Mouse (Mus musculus): ENCODE data around the gene Agps. TPM values are rescaled to one million over a fixed set of nuclear protein-coding genes. Genes with fewer than 3 reads are reported as not detected.

Agps gene
- polyA plus RNA-seq, 1 experiment = 3.5 TPM

- Histone ChIP-seq H3K27ac (ENCODE audit: insufficient read depth, low read length) (no peak overlapping the region), H3K36me3 (ENCODE audit: control insufficient read depth, insufficient read depth, low read length) (no peaks in the 10 kb centered on the region), H3K4me3 (ENCODE audit: extremely low read depth, insufficient read depth, insufficient read length) (no peak overlapping the region), H3K4me1 (ENCODE audit: control insufficient read depth, insufficient read depth, insufficient read length) (peaks cover 2% of the 10 kb centered on the region; the same call in 1 of the 2 replicates), H3K27me3 (ENCODE audit: control insufficient read depth, insufficient read depth, low read length) (no peaks in the 10 kb centered on the region)
- TF ChIP-seq POLR2A (IDR thresholded peaks at IDR 0.05; ENCODE audit: low read depth, low read length) (no peak), CTCF (IDR thresholded peaks at IDR 0.05; ENCODE audit: extremely low read depth, insufficient read depth, insufficient read length, insufficient replicate concordance) (no peak)
- DNase-seq (ENCODE audit: low read depth in 1 of 2, low spot score in 2 of 2) = no peak
- WGBS = 79% methylated on average over 2 of the region's 2 CpGs
Observed at GRCm38 (mm10) chr2:75796181-75796580, 35.8 kb upstream of the Agps start.

GRCm38 (mm10) chr2:75798434-75798970 is 33.5 kb upstream of the Agps start:
- DNase-seq (ENCODE audit: low read depth in 1 of 2, low spot score in 2 of 2) = no peak
- no peaks in the 10 kb centered on the region for H3K36me3 ChIP-seq (ENCODE audit: control insufficient read depth, insufficient read depth, low read length)
- TF ChIP-seq POLR2A (IDR thresholded peaks at IDR 0.05; ENCODE audit: low read depth, low read length) (no peak), CTCF (IDR thresholded peaks at IDR 0.05; ENCODE audit: extremely low read depth, insufficient read depth, insufficient read length, insufficient replicate concordance) (no peak)
- H3K4me3 ChIP-seq (ENCODE audit: extremely low read depth, insufficient read depth, insufficient read length) = no peak overlapping the region
- no peak overlapping the region for H3K27ac ChIP-seq (ENCODE audit: insufficient read depth, low read length)
- WGBS = 81% methylated on average over 4 of the region's 4 CpGs
- H3K27me3 ChIP-seq (ENCODE audit: control insufficient read depth, insufficient read depth, low read length) = no peaks in the 10 kb centered on the region
- no peaks in the 10 kb centered on the region for H3K4me1 ChIP-seq (ENCODE audit: control insufficient read depth, insufficient read depth, insufficient read length)

- Histone ChIP-seq H3K36me3 (ENCODE audit: control insufficient read depth, insufficient read depth, low read length) (no peaks in the 10 kb centered on the region), H3K4me1 (ENCODE audit: control insufficient read depth, insufficient read depth, insufficient read length) (no peaks in the 10 kb centered on the region), H3K27ac (ENCODE audit: insufficient read depth, low read length) (no peak overlapping the region), H3K4me3 (ENCODE audit: extremely low read depth, insufficient read depth, insufficient read length) (no peak overlapping the region), H3K27me3 (ENCODE audit: control insufficient read depth, insufficient read depth, low read length) (no peaks in the 10 kb centered on the region)
- 91% methylated on average over 6 of the region's 6 CpGs for WGBS
- TF ChIP-seq CTCF (IDR thresholded peaks at IDR 0.05; ENCODE audit: extremely low read depth, insufficient read depth, insufficient read length, insufficient replicate concordance) = no peak
- TF ChIP-seq POLR2A (IDR thresholded peaks at IDR 0.05; ENCODE audit: low read depth, low read length) = no peak
- DNase-seq (ENCODE audit: low read depth in 1 of 2, low spot score in 2 of 2) = no peak
Observed at GRCm38 (mm10) chr2:75805767-75806166, 26.2 kb upstream of the Agps start.

- 91% methylated on average over 3 of the region's 3 CpGs for WGBS
- Histone ChIP-seq H3K27ac (ENCODE audit: insufficient read depth, low read length) (no peak overlapping the region), H3K4me1 (ENCODE audit: control insufficient read depth, insufficient read depth, insufficient read length) (no peaks in the 10 kb centered on the region), H3K36me3 (ENCODE audit: control insufficient read depth, insufficient read depth, low read length) (no peaks in the 10 kb centered on the region), H3K4me3 (ENCODE audit: extremely low read depth, insufficient read depth, insufficient read length) (no peak overlapping the region), H3K27me3 (ENCODE audit: control insufficient read depth, insufficient read depth, low read length) (no peaks in the 10 kb centered on the region)
- DNase-seq (ENCODE audit: low read depth in 1 of 2, low spot score in 2 of 2) = no peak
- TF ChIP-seq POLR2A (IDR thresholded peaks at IDR 0.05; ENCODE audit: low read depth, low read length) (no peak), CTCF (IDR thresholded peaks at IDR 0.05; ENCODE audit: extremely low read depth, insufficient read depth, insufficient read length, insufficient replicate concordance) (no peak)
Observed at GRCm38 (mm10) chr2:75806891-75807290, 25.1 kb upstream of the Agps start.

- Histone ChIP-seq H3K4me3 (ENCODE audit: extremely low read depth, insufficient read depth, insufficient read length) (no peak overlapping the region), H3K4me1 (ENCODE audit: control insufficient read depth, insufficient read depth, insufficient read length) (no peaks in the 10 kb centered on the region), H3K27me3 (ENCODE audit: control insufficient read depth, insufficient read depth, low read length) (no peaks in the 10 kb centered on the region), H3K36me3 (ENCODE audit: control insufficient read depth, insufficient read depth, low read length) (no peaks in the 10 kb centered on the region), H3K27ac (ENCODE audit: insufficient read depth, low read length) (no peak overlapping the region)
- no peak for TF ChIP-seq POLR2A (IDR thresholded peaks at IDR 0.05; ENCODE audit: low read depth, low read length)
- TF ChIP-seq CTCF (IDR thresholded peaks at IDR 0.05; ENCODE audit: extremely low read depth, insufficient read depth, insufficient read length, insufficient replicate concordance) = no peak
- WGBS = 94% methylated on average over 5 of the region's 5 CpGs
- DNase-seq (ENCODE audit: low read depth in 1 of 2, low spot score in 2 of 2) = no peak
Observed at GRCm38 (mm10) chr2:75807460-75807859, 24.5 kb upstream of the Agps start.

GRCm38 (mm10) chr2:75814880-75815279 is 17.1 kb upstream of the Agps start:
- Histone ChIP-seq H3K36me3 (ENCODE audit: control insufficient read depth, insufficient read depth, low read length) (no peaks in the 10 kb centered on the region), H3K4me3 (ENCODE audit: extremely low read depth, insufficient read depth, insufficient read length) (no peak overlapping the region), H3K4me1 (ENCODE audit: control insufficient read depth, insufficient read depth, insufficient read length) (no peaks in the 10 kb centered on the region; the same call in 1 of the 2 replicates), H3K27me3 (ENCODE audit: control insufficient read depth, insufficient read depth, low read length) (no peaks in the 10 kb centered on the region), H3K27ac (ENCODE audit: insufficient read depth, low read length) (no peak overlapping the region)
- DNase-seq (ENCODE audit: low read depth in 1 of 2, low spot score in 2 of 2) = no peak
- 84% methylated on average over 13 of the region's 13 CpGs for WGBS
- TF ChIP-seq CTCF (IDR thresholded peaks at IDR 0.05; ENCODE audit: extremely low read depth, insufficient read depth, insufficient read length, insufficient replicate concordance) = no peak
- TF ChIP-seq POLR2A (IDR thresholded peaks at IDR 0.05; ENCODE audit: low read depth, low read length) = no peak

GRCm38 (mm10) chr2:75815521-75815920 is 16.5 kb upstream of the Agps start:
- WGBS = 89% methylated on average over 8 of the region's 8 CpGs
- H3K4me3 ChIP-seq (ENCODE audit: extremely low read depth, insufficient read depth, insufficient read length) = no peak overlapping the region
- no peaks in the 10 kb centered on the region for H3K27me3 ChIP-seq (ENCODE audit: control insufficient read depth, insufficient read depth, low read length)
- H3K27ac ChIP-seq (ENCODE audit: insufficient read depth, low read length) = no peak overlapping the region
- no peaks in the 10 kb centered on the region; the same call in 1 of the 2 replicates for H3K4me1 ChIP-seq (ENCODE audit: control insufficient read depth, insufficient read depth, insufficient read length)
- TF ChIP-seq POLR2A (IDR thresholded peaks at IDR 0.05; ENCODE audit: low read depth, low read length) = no peak
- no peak for TF ChIP-seq CTCF (IDR thresholded peaks at IDR 0.05; ENCODE audit: extremely low read depth, insufficient read depth, insufficient read length, insufficient replicate concordance)
- no peak for DNase-seq (ENCODE audit: low read depth in 1 of 2, low spot score in 2 of 2)
- no peaks in the 10 kb centered on the region for H3K36me3 ChIP-seq (ENCODE audit: control insufficient read depth, insufficient read depth, low read length)
